Mouse (Mus musculus) urinary bladder, postnatal 36 days (tissue): ENCODE measurements around the gene Eps8l2.
A peak's percentile ranks its signal among the peaks of the same experiment; 100 is the strongest.
"Not testable (repeated sequence)": the region's sequence is repeated elsewhere in the genome, so short reads cannot be mapped to it uniquely, and the experiment has no call there.

Experiments
- DNase-seq, 2 experiments: peaks; one replicate each; pipeline ENCODE4 v3.0.0; 2022; ENCODE audit warnings: low spot score in 2 of 2, mixed read lengths in 1 of 2

Gene Eps8l2

GRCm38 (mm10) chr7:141407670-141408069, 69.0 kb downstream of the Eps8l2 start:
- DNase-seq, result not testable (repeated sequence)

- peak; percentile 86 to 87 for DNase-seq
Measured at GRCm38 (mm10) chr7:141408833-141409232, 70.2 kb downstream of the Eps8l2 start.

GRCm38 (mm10) chr7:141410631-141411030, 72.0 kb downstream of the Eps8l2 start:
- DNase-seq, result no peak

- no peak for DNase-seq
Measured at GRCm38 (mm10) chr7:141411667-141412066, 73.0 kb downstream of the Eps8l2 start.
